Mouse (Mus musculus) G1E (cell line): ENCODE data around the gene Vax2. TPM values are rescaled to one million over a fixed set of nuclear protein-coding genes. Genes with fewer than 3 reads are reported as not detected.

Experiments used
- ATAC-seq: 2 replicates; pipeline ENCODE4 v1.8.0; 2016; ENCODE audit warnings: mild to moderate bottlenecking; ENCODE audit not compliant: insufficient number of reproducible peaks, poor library complexity, low FRiP score, severe bottlenecking; ENCODE audit errors: extremely low read depth
- DNase-seq: peaks from one replicate; pipeline ENCODE4 v3.0.0; 2012; ENCODE audit warnings: low spot score
- H3K27me3 ChIP-seq: 2 replicates; pipeline ENCODE4 v1.6.1; 2012; ENCODE audit warnings: mild to moderate bottlenecking, low read length, inconsistent platforms; ENCODE audit not compliant: insufficient read depth
- H3K36me3 ChIP-seq: replicated peaks from 2 replicates; pipeline ENCODE3; 2012; ENCODE audit warnings: mild to moderate bottlenecking, inconsistent platforms
- H3K4me1 ChIP-seq: 2 replicates; pipeline ENCODE4 v1.6.1; 2012; ENCODE audit warnings: low read depth, low read length, inconsistent platforms, mixed read lengths; ENCODE audit not compliant: insufficient read depth
- H3K4me3 ChIP-seq: 2 replicates; pipeline ENCODE4 v1.5.1; 2012; ENCODE audit warnings: low read depth, mild to moderate bottlenecking, inconsistent platforms, low read length, moderate library complexity, mixed read lengths
- H3K9me3 ChIP-seq: replicated peaks from 2 replicates; pipeline ENCODE4 v1.6.1; 2012; ENCODE audit warnings: inconsistent platforms
- CTCF ChIP-seq: IDR thresholded peaks from 2 replicates; pipeline ENCODE4 v1.5.1; 2012; ENCODE audit warnings: low read depth, low read length, inconsistent platforms, mixed read lengths
- GATA1 ChIP-seq: IDR thresholded peaks from 2 replicates; pipeline ENCODE4 v1.6.1; 2012; ENCODE audit warnings: borderline replicate concordance, low read length, inconsistent platforms, mixed read lengths
- GATA2 ChIP-seq: IDR thresholded peaks from 2 replicates; pipeline ENCODE4 v1.6.1; 2012; ENCODE audit warnings: low read depth, low read length, inconsistent platforms, borderline replicate concordance
- POLR2AphosphoS5 ChIP-seq: IDR thresholded peaks from 2 replicates; pipeline ENCODE4 v1.6.1; 2012; ENCODE audit warnings: low read depth, low read length, inconsistent platforms; ENCODE audit not compliant: insufficient replicate concordance
- TAL1 ChIP-seq: conservative IDR thresholded peaks from 2 replicates; pipeline ENCODE4 v1.6.1; 2012; ENCODE audit warnings: low read depth, low read length, inconsistent platforms, mixed read lengths
- polyA plus RNA-seq: library from polyadenylated mRNA; stranded (reverse); fragments of >175 nt; gene quantifications from 2 replicates; pipeline ENCODE4 v1.2.3, GENCODE M21; 2012
- total RNA-seq, 2 experiments: library from RNA; stranded (forward) in 1 of 2; stranded (reverse) in 1 of 2; fragments of 200-1000 nt in 1 of 2; fragments of >200 nt in 1 of 2; fragmentation: Nextera tagmentation in 1 of 2; gene quantifications; 2 replicates each; pipeline ENCODE4 v1.2.3; 2014 to 2017

Gene Vax2
- total and polyA plus RNA-seq, 3 experiments = not detected

DNA sequence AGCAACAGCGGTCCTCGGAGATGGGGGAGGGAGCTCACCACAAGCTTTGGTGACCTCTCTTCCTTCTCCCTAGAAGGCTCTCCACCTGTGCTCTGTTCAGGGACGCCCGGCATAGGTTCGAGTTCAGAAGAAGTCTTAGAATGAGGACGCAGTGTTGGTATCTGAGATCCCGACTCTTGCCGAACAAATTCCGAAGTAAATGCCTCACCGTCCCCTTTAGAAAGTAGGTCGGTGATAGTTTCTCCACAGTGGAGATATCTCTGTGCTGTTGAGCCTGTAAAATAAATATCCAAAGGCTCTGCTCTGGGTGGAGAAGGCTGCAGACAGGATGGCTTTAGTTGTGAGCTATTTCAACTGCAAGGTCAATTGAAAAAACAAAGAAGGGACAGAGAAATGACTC lies 10.1 kb upstream of the Vax2 start:
- TF ChIP-seq CTCF (no peak), GATA2 (no peak), GATA1 (no peak), POLR2AphosphoS5 (no peak), TAL1 (no peak)
- no peak overlapping the region for H3K4me3 ChIP-seq
- no peaks in the 10 kb centered on the region for H3K36me3 ChIP-seq
- H3K9me3 ChIP-seq = no peaks in the 10 kb centered on the region
- DNase-seq (no peak), ATAC-seq (no peak)
- H3K27me3 ChIP-seq = peaks cover 76% of the 10 kb centered on the region
- H3K4me1 ChIP-seq = no peaks in the 10 kb centered on the region

DNA sequence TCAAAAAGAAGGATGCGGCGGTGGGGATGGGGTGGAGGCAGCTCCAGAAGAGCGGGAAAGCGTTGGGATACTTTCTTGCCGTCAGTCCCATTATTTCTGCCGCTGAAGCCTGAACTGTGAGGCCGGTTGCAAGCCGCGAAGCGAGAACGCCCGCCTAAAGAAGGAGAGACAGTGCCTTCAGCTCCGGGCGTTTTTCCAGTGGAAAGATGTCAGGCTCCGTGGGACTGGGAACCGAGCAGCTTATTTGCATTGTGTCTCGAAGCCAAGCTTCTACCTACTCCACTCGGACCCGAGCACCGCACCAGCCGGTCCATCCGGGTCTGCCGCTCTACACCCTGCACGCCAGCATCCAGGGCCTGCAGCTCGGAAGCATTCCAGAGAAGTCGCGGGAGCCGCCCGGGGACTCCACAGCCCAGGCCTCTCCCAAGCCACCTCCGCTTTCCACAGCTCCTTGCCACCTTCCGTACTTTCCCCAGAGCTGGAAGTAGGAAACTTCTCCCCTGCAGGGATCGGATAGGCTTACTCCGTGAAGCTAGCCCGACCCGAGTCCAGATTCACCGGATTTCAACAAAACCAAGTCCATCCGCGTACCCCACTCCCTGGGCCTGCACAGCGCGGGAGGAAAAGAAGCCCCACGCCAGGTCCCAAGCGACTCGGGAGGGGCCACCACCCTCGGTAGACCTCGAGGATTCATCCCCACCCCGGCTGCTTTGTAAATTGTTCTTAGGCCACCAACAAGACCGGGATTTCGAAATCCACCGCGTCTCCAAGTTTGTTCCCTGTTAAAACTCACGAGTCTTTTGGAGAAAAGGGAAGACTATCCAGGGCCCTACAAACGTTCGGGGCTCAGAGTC lies 8.7 kb upstream of the Vax2 start:
- peaks cover 71% of the 10 kb centered on the region for H3K27me3 ChIP-seq
- H3K36me3 ChIP-seq = no peaks in the 10 kb centered on the region
- no peak overlapping the region for H3K4me3 ChIP-seq
- DNase-seq (no peak), ATAC-seq (no peak)
- no peaks in the 10 kb centered on the region for H3K4me1 ChIP-seq
- TF ChIP-seq TAL1 (no peak), GATA2 (no peak), POLR2AphosphoS5 (no peak), GATA1 (no peak), CTCF (no peak)
- no peaks in the 10 kb centered on the region for H3K9me3 ChIP-seq

DNA sequence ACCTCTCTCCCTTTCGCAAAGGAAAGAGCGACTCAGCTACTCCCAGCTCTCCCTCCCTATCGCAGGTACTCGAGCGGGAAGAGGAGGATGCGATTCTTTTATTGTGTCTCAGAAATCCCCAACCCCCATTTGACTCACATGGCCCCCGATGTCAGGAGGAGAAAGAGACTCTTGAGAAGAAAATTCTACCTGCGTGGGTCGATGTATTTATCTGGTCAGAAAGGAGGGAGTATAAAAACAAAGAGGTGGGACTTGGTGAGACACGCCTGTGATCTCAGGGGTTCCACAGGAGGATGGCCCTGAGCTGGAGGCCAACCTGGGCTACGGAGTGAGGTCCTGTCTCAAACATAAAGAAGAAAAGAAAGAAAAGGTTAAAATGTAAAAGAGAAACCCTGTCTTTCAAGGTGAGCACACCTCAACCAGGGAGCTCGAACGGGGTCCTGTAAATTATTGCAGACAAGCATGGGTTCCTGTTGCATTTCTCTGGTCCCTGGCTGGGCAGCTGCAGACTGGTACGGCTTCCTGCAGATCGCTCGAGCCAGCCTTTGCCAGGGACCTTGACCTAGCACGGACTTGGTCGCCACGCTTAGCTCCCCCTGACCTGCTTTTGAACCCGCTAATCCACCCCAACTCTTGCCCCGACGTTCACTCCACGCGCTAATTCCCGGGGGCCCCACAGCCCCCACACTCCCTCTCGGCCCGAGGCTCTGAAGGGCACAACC lies 7.9 kb upstream of the Vax2 start:
- peaks cover 66% of the 10 kb centered on the region for H3K27me3 ChIP-seq
- H3K36me3 ChIP-seq = no peaks in the 10 kb centered on the region
- H3K4me3 ChIP-seq = no peak overlapping the region
- no peaks in the 10 kb centered on the region for H3K4me1 ChIP-seq
- no peak for ATAC-seq
- DNase-seq = no peak
- no peaks in the 10 kb centered on the region for H3K9me3 ChIP-seq
- TF ChIP-seq GATA2 (no peak), POLR2AphosphoS5 (no peak), CTCF (no peak), GATA1 (no peak), TAL1 (no peak)

DNA sequence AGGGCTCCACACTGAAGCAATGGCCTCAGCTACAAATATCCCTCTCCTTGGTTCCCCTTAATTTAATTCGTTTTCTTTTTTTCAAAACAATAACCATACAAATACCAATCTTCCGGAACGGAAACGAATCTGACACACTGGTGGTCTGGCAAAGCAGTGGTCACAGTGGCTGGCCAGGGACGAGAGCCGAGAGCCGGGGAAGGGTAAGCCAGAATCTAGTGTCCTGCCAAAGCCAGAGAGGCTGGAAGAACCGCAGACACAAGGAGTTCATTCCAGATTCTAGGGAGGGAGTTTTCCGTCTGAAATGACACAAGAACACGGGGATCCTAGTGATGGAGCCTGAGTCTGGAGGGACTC lies 7.4 kb upstream of the Vax2 start:
- Histone ChIP-seq H3K4me3 (no peak overlapping the region), H3K9me3 (no peaks in the 10 kb centered on the region), H3K36me3 (no peaks in the 10 kb centered on the region), H3K27me3 (peaks cover 66% of the 10 kb centered on the region), H3K4me1 (no peaks in the 10 kb centered on the region)
- ATAC-seq = no peak
- TF ChIP-seq POLR2AphosphoS5 = no peak
- no peak for TF ChIP-seq CTCF
- TF ChIP-seq TAL1 = no peak
- no peak for TF ChIP-seq GATA2
- TF ChIP-seq GATA1 = no peak
- no peak for DNase-seq

DNA sequence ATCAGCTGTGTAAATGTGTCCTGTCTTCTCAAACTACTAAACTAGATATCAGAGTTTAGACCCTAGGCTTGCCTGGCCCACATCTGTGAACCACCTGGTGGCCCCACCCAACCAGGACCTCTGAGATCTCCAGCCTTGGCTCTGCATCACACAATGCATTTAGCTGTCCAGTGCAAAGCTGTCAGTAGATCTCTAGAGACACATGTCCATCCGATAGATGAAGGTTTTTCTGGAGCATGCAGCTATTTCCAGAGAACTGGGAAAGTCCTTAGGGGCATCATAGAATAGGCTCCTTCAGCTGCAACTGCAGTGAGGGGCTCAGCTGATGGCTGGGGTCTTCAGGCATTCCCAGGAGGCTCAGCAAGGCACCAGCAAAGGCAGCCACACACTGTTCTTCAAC lies 6.8 kb upstream of the Vax2 start:
- DNase-seq (no peak), ATAC-seq (no peak)
- Histone ChIP-seq H3K4me1 (no peaks in the 10 kb centered on the region), H3K36me3 (no peaks in the 10 kb centered on the region), H3K4me3 (no peak overlapping the region), H3K27me3 (peaks cover 66% of the 10 kb centered on the region), H3K9me3 (no peaks in the 10 kb centered on the region)
- TF ChIP-seq GATA1 (no peak), POLR2AphosphoS5 (no peak), CTCF (no peak), TAL1 (no peak), GATA2 (no peak)

DNA sequence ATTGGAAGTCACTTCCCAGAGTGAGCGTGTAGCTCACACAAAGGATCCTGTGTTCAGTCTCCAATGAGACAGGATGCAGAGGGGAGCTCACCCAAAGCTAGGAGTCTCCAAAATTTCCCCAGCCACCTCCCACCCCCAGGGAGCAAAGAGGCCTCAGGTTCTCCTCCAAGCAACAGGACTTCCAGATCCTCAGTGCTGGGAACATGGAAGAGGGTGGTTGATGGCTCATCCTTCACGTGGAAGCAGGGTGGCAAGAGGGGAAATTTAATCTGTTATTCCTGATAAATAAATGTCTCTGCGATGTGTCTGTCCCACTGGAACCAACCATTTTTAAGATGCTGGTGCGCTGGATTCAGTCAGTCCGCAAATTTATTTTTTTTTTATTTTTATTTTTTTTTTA lies 6.4 kb upstream of the Vax2 start:
- ATAC-seq = no peak
- Histone ChIP-seq H3K36me3 (no peaks in the 10 kb centered on the region), H3K9me3 (no peaks in the 10 kb centered on the region), H3K4me1 (no peaks in the 10 kb centered on the region), H3K27me3 (peaks cover 69% of the 10 kb centered on the region), H3K4me3 (no peak overlapping the region)
- DNase-seq = no peak
- no peak for TF ChIP-seq TAL1
- TF ChIP-seq CTCF = no peak
- TF ChIP-seq GATA1 = no peak
- TF ChIP-seq GATA2 = no peak
- no peak for TF ChIP-seq POLR2AphosphoS5
